Mouse (Mus musculus) embryonic fibroblast, embryonic 13.5 days (primary cell): ENCODE results near the gene Prdx6.

Experiments used
- CTCF ChIP-seq: IDR thresholded peaks from 2 replicates; pipeline ENCODE4 v1.5.1; 2011; ENCODE audit warnings: mild to moderate bottlenecking, control low read depth, low read length, moderate library complexity, borderline replicate concordance; ENCODE audit not compliant: insufficient read depth
- POLR2A ChIP-seq: IDR thresholded peaks from 2 replicates; pipeline ENCODE4 v1.6.1; 2011; ENCODE audit warnings: low read depth, mild to moderate bottlenecking, control low read depth, low read length, moderate library complexity

- TF ChIP-seq CTCF (no peak), POLR2A (no peak)
Measured at GRCm38 (mm10) chr1:161259142-161259541, 8.1 kb upstream of the Prdx6 start.
